Mouse (Mus musculus) neural tube, embryonic 12.5 days (tissue): ENCODE data around the gene H2afy2. TPM values are rescaled to one million over a fixed set of nuclear protein-coding genes. Genes with fewer than 3 reads are reported as not detected.
A peak's percentile ranks its signal among the peaks of the same experiment; 100 is the strongest.

ENCODE experiments used
- ATAC-seq: fragments of 200-750 bp; cut with Nextera tagmentation; 2 replicates; pipeline ENCODE4 v1.8.0; 2017; ENCODE audit warnings: low read depth, mild to moderate bottlenecking, moderate TSS enrichment, moderate library complexity; ENCODE audit not compliant: low FRiP score
- H3K27ac ChIP-seq: fragments of 300-500 bp; sonication (generic); 2 replicates; pipeline ENCODE4 v1.5.1; 2016
- H3K27me3 ChIP-seq: fragments of 300-500 bp; sonication (generic); replicated peaks from 2 replicates; pipeline ENCODE4 v1.6.1; 2016; ENCODE audit warnings: mild to moderate bottlenecking
- H3K36me3 ChIP-seq: fragments of 300-500 bp; sonication (generic); 2 replicates; pipeline ENCODE4 v1.6.1; 2016; ENCODE audit warnings: mild to moderate bottlenecking
- H3K4me1 ChIP-seq: fragments of 300-500 bp; sonication (generic); 2 replicates; pipeline ENCODE4 v1.6.1; 2016
- H3K4me2 ChIP-seq: fragments of 300-500 bp; sonication (generic); replicated peaks from 2 replicates; pipeline ENCODE4 v1.6.1; 2016; ENCODE audit warnings: mild to moderate bottlenecking
- H3K4me3 ChIP-seq: fragments of 300-500 bp; sonication (generic); 2 replicates; pipeline ENCODE4 v1.5.1; 2016
- H3K9ac ChIP-seq: fragments of 300-500 bp; sonication (generic); 2 replicates; pipeline ENCODE4 v1.6.1; 2016; ENCODE audit warnings: mild to moderate bottlenecking
- H3K9me3 ChIP-seq: fragments of 300-500 bp; sonication (generic); 2 replicates; pipeline ENCODE4 v1.6.1; 2016; ENCODE audit warnings: mild to moderate bottlenecking
- WGBS: fragments of 180-500 bp; shearing (Covaris S2); methylation state at CpG from one replicate; pipeline ENCODE4 v1.1.7; 2016; 5-methylcytosine and 5-hydroxymethylcytosine counted together
- microRNA-seq: library from miRNA; unstranded; fragments of <30 nt; microRNA quantifications from one replicate; pipeline ENCODE4, GENCODE M21; 2017
- polyA plus RNA-seq: library from polyadenylated mRNA; unstranded; fragments of >200 nt; fragmentation: Nextera tagmentation; extraction: Ambion mirVana; gene quantifications from 2 replicates; pipeline ENCODE4 v1.2.1, GENCODE M21; 2016

H2afy2 gene
- polyA plus RNA-seq, 1 experiment from 2014 or later, result 333 TPM

- ATAC-seq, result peak; percentile 97
- H3K27ac ChIP-seq, result no peak within 1 kb of the TSS
These were observed 88.9 kb downstream of the H2afy2 start, which contains the start of gene Tysnd1 for GRCm38 (mm10) chr10:61694870-61695670. Tysnd1 (plus strand) TSS chr10:61695514.

GRCm38 (mm10) chr10:61693563-61693962, 90.4 kb downstream of the H2afy2 start:
- Histone ChIP-seq H3K4me3 (no peak overlapping the region), H3K4me2 (no peak overlapping the region), H3K36me3 (peaks cover 49% of the 10 kb centered on the region), H3K27ac (no peak overlapping the region), H3K9me3 (no peaks in the 10 kb centered on the region), H3K9ac (no peak overlapping the region), H3K4me1 (peaks cover 17% of the 10 kb centered on the region), H3K27me3 (no peaks in the 10 kb centered on the region)
- WGBS, result 73% methylated on average over 4 of the region's 4 CpGs
- ATAC-seq, result no peak

More at GRCm38 (mm10) chr10:61694870-61695670, 88.9 kb downstream of the H2afy2 start, which contains the start of gene Tysnd1:
- peaks cover 40% of the 10 kb centered on the region for H3K36me3 ChIP-seq
- peak within 1 kb of the TSS; percentile 75 for H3K9ac ChIP-seq
- no peaks in the 10 kb centered on the region for H3K27me3 ChIP-seq
- peak within 1 kb of the TSS; percentile 100 for H3K4me2 ChIP-seq
- peaks cover 17% of the 10 kb centered on the region for H3K4me1 ChIP-seq
- H3K4me3 ChIP-seq, result peak within 1 kb of the TSS; percentile 73
- WGBS, result 1% methylated on average over 42 of the region's 42 CpGs
- H3K9me3 ChIP-seq, result no peaks in the 10 kb centered on the region

- H3K27me3 ChIP-seq, result no peaks in the 10 kb centered on the region
- H3K4me1 ChIP-seq, result no peaks in the 10 kb centered on the region
- H3K9ac ChIP-seq, result no peak overlapping the region
- peaks cover 77% of the 10 kb centered on the region for H3K36me3 ChIP-seq
- ATAC-seq, result no peak
- no peaks in the 10 kb centered on the region for H3K9me3 ChIP-seq
- WGBS, result 91% methylated on average over 8 of the region's 8 CpGs
- H3K4me3 ChIP-seq, result no peak overlapping the region
- H3K4me2 ChIP-seq, result no peak overlapping the region
- H3K27ac ChIP-seq, result no peak overlapping the region
These were observed 94.5 kb downstream of the H2afy2 start for GRCm38 (mm10) chr10:61689405-61689804.

Small RNA genes within 50 kb of the gene (microRNA-seq; reads per million reads assigned to microRNA genes)
- not detected for gene Mir5108

Other genes with a start within 250 kb of the H2afy2 start
- 0.22 and 0.25 TPM in 2 replicates for gene Npffr1, start 188.7 kb downstream of the H2afy2 start, polyA plus RNA-seq
- gene Ppa1, start 135.6 kb downstream of the H2afy2 start, polyA plus RNA-seq, result 207 and 219 TPM in 2 replicates
- gene Sar1a, start 103.8 kb downstream of the H2afy2 start, polyA plus RNA-seq, result 212 and 220 TPM in 2 replicates
- 38.6 and 40.9 TPM in 2 replicates for gene Tysnd1, start 88.6 kb downstream of the H2afy2 start, polyA plus RNA-seq
- gene Aifm2, start 68.9 kb downstream of the H2afy2 start, polyA plus RNA-seq, result 9.4 and 10.7 TPM in 2 replicates
- gene Col13a1, start 195.0 kb upstream of the H2afy2 start, polyA plus RNA-seq, result 2.9 and 3.5 TPM in 2 replicates